Mouse (Mus musculus): Measurements from ENCODE around the gene Rilp.

Gene Rilp

GRCm38 (mm10) chr11:75560530-75561409 lies 50.9 kb downstream of the Rilp start:
- DNase-seq, result no peak

GRCm38 (mm10) chr11:75561410-75561791 lies 51.5 kb downstream of the Rilp start:
- no peak for DNase-seq

Measured in right cerebral cortex, adult 18-20 months (tissue).